Mouse (Mus musculus) right cerebral cortex, postnatal 4 days (tissue): ENCODE measurements around the gene Nek5.
"Not testable (repeated sequence)": the region's sequence is repeated elsewhere in the genome, so short reads cannot be mapped to it uniquely, and the experiment has no call there.

Experiments
- DNase-seq: peaks from one replicate; pipeline ENCODE4 v3.0.0-alpha.2; 2022

The Nek5 gene

GRCm38 (mm10) chr8:22124220-22125152, at the start of gene Nek5:
Gene Nek5 (minus strand): TSS chr8:22125053.
- peak; percentile 29 for DNase-seq

DNA sequence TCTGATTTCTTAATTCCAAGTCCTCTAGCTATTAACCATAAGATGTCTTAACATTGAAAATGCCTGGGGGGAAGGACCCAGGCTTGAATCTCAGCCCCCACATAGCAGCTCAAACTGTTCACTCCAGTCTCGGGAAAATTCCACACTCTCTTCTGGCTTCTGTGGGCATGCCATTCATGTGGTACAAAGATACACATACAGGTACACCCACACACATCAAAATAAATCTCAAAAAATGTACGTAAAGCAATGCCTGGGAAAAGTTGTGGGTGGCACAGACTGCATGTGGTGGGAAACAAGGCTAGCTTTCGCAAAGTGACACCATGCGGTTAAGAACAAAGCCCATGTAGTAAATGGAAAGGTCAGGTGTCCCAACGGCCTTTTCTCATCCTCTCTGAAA, 44.3 kb upstream of the Nek5 start:
- DNase-seq = no peak

DNA sequence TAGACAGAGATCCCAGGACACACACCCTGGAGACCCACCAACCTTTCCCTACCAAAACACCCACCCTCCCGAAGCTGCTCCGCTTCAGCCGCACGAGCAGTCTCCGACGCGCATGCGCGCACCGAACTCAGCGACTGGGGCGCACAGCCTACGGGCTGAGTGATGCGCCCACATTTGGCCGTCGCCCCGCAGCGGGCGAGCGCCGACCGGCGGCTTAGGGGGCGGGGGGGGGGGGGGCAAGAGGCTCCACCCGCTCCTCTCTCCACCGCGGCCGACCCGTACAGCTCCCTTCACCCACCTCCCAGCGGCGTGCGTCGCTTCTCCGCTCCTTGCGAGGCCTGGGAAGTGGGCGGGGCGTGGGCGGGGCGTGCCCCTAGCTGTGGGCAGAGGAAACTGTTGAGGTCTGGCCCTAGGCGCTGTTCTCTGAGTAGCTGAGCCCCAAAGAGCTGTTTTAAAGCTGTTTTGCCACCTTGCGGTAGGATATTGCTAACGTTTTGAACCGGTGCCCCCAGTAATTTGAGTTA, 41.3 kb upstream of the Nek5 start, which contains the start of gene Nek3:
Nek3 (minus strand) TSS at position 356 of the 524 bp plus-strand sequence.
- peak; percentile 89 for DNase-seq

DNA sequence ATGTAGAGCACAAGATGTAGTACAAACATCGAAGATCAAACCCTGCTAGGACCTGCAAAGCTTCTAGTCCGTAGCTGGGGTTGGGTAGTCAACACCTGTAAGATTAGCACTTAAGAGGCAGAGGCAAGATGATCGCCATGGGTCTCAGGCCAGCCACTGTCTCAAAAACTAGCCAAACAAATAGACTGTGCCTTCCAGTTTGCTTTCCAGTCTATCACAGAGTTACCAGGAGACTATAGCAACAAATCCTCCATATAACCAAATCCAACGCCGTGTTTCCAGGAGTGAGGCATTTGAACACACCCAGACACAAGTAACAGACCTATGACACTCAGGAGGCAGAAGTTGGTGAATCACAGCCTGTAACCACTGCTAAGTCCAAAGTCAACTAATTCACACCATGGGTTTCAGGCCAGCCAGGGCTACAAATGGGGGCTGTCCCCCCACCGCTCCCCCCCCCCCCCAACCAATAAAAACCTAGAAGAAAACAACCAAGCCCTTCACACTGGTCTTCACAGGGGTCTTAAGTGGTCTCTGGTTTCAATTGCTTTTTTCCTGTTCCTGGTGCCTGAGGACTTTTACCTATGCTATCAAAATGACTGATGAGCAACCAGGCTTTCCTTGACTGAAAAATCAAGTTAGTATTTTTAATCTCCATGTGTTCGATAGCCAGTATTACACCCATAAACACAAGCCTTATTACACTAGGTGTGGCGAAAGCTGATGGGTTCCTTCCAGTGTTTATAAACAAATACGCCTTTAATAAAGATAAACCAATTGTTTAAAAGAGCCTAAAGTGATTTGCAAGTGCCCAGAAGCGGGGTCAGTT, 40.6 kb upstream of the Nek5 start:
- no peak for DNase-seq

- no peak for DNase-seq
Observed at GRCm38 (mm10) chr8:22164431-22164830, 39.6 kb upstream of the Nek5 start.

DNA sequence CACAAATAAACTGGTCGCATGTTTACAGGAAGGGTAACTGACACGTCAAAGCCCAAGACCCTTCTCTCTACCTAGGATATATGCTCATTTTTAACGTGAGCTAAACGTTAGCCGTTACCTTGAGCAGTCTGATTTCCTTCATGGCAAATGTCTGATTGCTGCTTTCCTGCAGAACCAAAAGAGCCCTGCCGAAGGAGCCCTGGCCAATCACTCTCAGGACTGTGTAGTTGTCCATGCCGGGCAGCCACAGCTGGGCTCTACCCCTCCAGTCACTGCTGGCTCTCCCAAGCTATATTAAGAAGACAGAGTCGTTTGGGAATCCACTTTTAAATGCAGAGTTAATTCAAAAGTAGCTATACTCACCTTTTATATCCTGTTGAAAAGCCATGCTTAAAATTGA, 37.4 kb upstream of the Nek5 start:
- DNase-seq = no peak

DNA sequence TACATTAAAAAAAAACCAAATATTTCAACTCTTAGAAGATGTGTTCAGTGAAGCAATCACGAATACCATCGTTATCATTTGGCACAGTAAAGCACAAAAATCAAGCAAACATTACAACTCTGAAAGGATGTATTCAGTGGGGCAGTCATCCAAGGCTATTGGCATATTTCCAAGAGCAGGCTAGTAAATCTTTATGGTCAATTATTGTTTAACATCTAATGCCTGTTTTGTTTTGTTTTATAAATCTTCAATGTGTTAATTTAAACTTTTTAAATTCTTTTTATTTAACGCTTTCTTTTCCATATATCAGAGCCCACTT, 25.5 kb upstream of the Nek5 start:
- no peak for DNase-seq

GRCm38 (mm10) chr8:22149643-22150344, 24.9 kb upstream of the Nek5 start:
- no peak for DNase-seq

GRCm38 (mm10) chr8:22148367-22148740, 23.5 kb upstream of the Nek5 start:
- no peak for DNase-seq

- no peak for DNase-seq
Observed at GRCm38 (mm10) chr8:22147706-22148366, 23.0 kb upstream of the Nek5 start.

DNA sequence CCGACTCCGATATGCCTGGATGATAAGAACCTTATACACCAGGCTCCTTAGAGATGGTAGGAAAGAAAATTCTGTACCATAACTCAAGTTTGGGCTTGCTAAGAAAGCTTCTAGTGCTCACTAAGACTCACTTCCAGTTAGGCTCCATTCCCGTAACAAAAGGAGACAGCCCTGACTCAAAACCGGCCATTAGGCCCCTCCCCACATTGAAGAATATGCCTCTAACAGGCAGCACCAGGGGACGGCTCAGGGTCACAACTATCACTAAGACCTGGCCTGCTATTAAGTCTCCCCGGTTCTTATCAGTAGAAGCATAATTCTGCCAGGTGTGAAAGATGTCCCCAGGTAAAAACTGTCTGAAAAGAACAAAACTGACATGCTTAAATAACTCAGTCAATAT, 21.0 kb upstream of the Nek5 start:
- no peak for DNase-seq

DNA sequence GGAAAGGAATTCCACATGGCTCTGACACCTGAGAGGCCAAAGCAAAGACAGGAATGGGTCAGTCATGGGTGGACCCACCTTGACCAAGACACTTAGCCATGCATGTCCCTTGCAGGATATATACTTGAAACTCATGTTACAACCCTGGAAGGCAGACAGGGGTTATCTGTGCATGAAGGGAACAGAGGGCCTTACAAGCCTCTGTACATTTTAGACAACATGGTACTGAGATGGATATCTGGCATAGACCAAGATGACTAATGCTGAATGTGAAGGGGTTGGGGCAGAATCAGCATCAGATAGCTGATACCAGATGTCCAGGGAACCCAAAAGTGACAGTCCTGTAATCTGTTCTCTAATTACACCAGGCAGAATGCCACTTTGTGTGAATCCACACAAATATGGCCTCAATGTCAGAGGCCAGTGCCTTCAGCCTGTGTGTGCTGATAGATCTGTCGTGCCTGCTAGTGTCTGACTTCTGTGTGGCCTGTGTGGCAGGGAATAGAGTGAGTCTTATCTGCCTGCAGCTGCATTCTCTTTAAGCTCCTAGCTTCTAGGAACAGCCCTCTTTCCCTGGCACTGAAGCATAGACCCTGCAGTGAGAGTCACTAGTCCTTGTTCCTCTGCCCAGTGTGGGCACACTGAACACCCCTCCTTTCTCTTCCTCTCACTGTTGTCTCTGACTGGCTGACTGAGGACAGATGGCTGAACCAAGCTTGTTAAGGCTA, 19.1 kb upstream of the Nek5 start:
- DNase-seq = no peak

DNA sequence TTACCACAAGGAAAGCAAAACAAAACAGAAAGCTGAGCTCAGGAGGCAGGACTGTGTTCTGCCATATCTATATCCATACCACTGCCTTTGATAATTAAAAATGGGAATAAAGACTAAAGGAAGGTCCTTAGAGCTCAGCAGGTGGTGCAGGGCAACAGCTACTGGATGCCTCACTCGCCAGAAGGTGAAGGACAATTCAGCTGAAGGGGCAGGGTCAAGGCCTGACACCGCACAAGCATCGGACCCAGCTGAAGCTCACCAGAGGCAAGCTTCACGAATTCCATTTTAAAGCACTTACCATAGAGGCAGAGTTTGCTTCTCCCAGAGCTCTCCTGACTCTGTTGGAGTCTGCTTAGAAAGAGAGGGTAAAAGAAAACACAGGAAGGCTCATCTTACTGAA, 17.7 kb upstream of the Nek5 start:
- no peak for DNase-seq

DNA sequence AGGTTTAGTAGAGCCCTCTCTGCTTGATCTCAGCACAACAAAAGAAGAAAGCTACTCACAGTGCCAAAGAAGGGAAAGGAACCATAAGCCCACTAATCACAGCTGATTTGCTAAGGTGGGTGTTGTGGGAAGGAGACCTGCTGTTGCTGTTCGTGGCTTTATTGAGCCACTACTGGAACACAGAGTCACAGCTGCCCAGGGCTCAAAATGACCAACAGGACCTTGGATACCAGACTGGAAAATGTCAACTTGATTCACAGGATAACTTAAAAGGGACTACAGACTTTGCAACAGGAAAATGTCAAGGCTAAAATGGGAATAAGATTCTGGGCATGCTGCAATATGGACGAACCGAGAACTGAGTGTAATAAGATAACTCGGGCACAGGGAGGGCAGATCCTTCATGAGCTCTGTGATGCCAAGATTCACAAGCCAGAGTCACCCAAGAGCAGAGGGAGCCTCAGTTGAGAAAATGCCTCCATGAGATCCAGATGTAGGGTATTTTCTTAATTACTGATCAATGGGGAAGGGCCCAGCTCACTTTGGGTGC, 17.1 kb upstream of the Nek5 start:
- DNase-seq = no peak

DNA sequence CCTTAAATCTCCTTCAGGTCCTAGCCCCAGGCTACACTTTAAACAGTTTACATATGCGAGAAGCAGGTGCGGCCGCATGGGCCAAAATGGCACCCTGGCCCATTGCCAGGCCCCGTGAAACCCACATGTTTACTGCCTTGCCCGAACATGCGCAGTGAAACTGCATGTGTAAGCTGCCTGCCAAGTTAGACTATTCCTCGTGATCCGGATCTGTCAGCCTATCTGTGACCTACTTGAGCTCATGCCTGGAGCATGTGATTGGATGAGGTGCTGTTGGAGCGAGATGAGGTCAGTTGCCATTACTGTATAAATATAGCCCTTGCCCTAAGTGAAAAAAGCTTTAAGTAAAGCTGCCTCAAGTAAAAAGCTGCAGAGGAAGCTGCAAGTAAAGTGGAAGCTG, 11.6 kb upstream of the Nek5 start:
- DNase-seq = not testable (repeated sequence)

DNA sequence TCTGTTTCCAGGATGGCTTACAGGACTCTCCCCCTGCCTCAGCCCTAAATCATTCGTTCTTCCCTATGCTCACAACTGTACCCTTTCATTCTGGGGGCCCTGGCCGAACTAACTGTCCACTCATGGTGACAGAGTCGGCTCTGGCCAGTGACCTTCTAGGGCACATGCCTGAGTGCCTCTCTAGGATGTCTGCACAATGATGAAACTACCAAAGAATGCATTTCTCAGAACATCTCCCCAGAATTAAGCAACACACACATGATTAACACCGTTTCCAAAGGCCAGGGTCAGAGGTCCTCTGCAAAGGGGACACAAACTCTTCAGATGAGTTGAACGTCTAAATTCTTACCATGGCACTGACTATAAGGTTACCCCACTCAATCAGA, 9.9 kb upstream of the Nek5 start:
- DNase-seq = no peak

- no peak for DNase-seq
Observed at GRCm38 (mm10) chr8:22134078-22134749, 9.4 kb upstream of the Nek5 start.

GRCm38 (mm10) chr8:22132062-22132461, 7.2 kb upstream of the Nek5 start:
- DNase-seq = no peak

DNA sequence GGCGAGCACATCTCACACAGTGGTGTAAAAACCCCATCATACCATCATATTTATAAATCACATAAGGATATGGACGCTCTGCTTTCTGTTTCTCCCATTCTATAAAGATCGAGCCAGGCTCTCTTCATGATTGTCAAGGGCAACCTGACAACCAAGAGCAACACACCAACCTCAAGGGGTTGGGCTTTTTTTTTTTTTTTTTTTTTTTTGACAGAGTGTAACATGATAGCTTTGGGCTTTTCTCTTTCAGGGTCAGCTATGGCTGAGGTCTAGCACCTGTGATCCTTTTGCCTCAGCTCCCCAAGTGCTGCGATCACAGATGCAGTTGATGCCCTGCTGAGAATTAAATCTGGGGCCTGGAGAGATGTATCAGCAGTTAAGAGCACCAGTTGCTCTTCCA, 17.8 kb downstream of the Nek5 start:
- no peak for DNase-seq

DNA sequence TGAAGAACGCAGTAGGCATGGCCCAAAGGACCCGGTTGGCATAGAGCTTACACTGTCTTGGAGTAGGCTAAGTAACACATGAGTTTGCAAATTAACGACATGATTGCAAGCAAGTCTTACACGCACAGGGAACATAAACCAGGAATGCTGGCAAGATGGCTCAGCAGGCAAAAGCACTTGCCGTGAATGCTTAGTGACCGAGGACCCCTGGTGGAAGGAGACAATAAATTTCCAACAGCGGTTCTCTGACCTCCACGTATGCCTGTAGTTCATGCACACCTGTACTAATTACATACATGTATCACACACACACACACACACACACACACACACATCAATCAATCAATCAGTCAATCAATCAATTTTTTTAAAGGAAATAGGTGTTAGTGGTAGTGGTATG, 33.3 kb downstream of the Nek5 start:
- no peak for DNase-seq

- DNase-seq = no peak
Observed at GRCm38 (mm10) chr8:22089226-22089625, 35.6 kb downstream of the Nek5 start.
